Mouse (Mus musculus): ENCODE measurements around the gene Syngr1. TPM values are rescaled to one million over a fixed set of nuclear protein-coding genes. Genes with fewer than 3 reads are reported as not detected.

The Syngr1 gene
- polyA plus RNA-seq, 1 experiment from 2014 or later = 14.9 TPM

GRCm38 (mm10) chr15:80143760-80144159 is 52.6 kb downstream of the Syngr1 start:
- Histone ChIP-seq H3K4me1 (ENCODE audit: insufficient read depth) (no peaks in the 10 kb centered on the region), H3K4me2 (no peak overlapping the region), H3K27ac (ENCODE audit: low read depth) (no peak overlapping the region), H3K27me3 (ENCODE audit: insufficient read depth, low read length) (no peaks in the 10 kb centered on the region), H3K9ac (no peak overlapping the region), H3K9me3 (ENCODE audit: low read depth, low read length) (no peaks in the 10 kb centered on the region; the same call in 1 of the 2 replicates), H3K36me3 (ENCODE audit: insufficient read depth) (peaks cover 40% of the 10 kb centered on the region), H3K4me3 (ENCODE audit: low read depth, low read length) (no peak overlapping the region)
- DNase-seq (no peak), ATAC-seq (ENCODE audit: insufficient read depth) (no peak)
- no peak for TF ChIP-seq CTCF (IDR thresholded peaks at IDR 0.05; ENCODE audit: low read depth)
- WGBS = 91% methylated on average over 6 of the region's 6 CpGs

GRCm38 (mm10) chr15:80145397-80145796 is 54.3 kb downstream of the Syngr1 start:
- 83% methylated on average over 5 of the region's 5 CpGs for WGBS
- Histone ChIP-seq H3K4me3 (ENCODE audit: low read depth, low read length) (no peak overlapping the region), H3K36me3 (ENCODE audit: insufficient read depth) (peaks cover 52% of the 10 kb centered on the region), H3K9me3 (ENCODE audit: low read depth, low read length) (no peaks in the 10 kb centered on the region; the same call in 1 of the 2 replicates), H3K27ac (ENCODE audit: low read depth) (no peak overlapping the region), H3K4me1 (ENCODE audit: insufficient read depth) (no peaks in the 10 kb centered on the region), H3K4me2 (no peak overlapping the region), H3K27me3 (ENCODE audit: insufficient read depth, low read length) (no peaks in the 10 kb centered on the region), H3K9ac (no peak overlapping the region)
- DNase-seq (no peak), ATAC-seq (ENCODE audit: insufficient read depth) (no peak)
- TF ChIP-seq CTCF (IDR thresholded peaks at IDR 0.05; ENCODE audit: low read depth) = no peak

- Histone ChIP-seq H3K27ac (ENCODE audit: low read depth) (no peak overlapping the region), H3K36me3 (ENCODE audit: insufficient read depth) (peaks cover 54% of the 10 kb centered on the region), H3K9ac (no peak overlapping the region), H3K4me1 (ENCODE audit: insufficient read depth) (no peaks in the 10 kb centered on the region), H3K27me3 (ENCODE audit: insufficient read depth, low read length) (no peaks in the 10 kb centered on the region), H3K4me3 (ENCODE audit: low read depth, low read length) (no peak overlapping the region), H3K4me2 (no peak overlapping the region), H3K9me3 (ENCODE audit: low read depth, low read length) (no peaks in the 10 kb centered on the region; the same call in 1 of the 2 replicates)
- TF ChIP-seq CTCF (IDR thresholded peaks at IDR 0.05; ENCODE audit: low read depth) = no peak
- WGBS = 58% methylated on average over 6 of the region's 6 CpGs
- ATAC-seq (ENCODE audit: insufficient read depth) (no peak), DNase-seq (no peak)
Measured at GRCm38 (mm10) chr15:80146153-80146552, 55.0 kb downstream of the Syngr1 start.

GRCm38 (mm10) chr15:80147090-80147489 is 56.0 kb downstream of the Syngr1 start:
- no peak for TF ChIP-seq CTCF (IDR thresholded peaks at IDR 0.05; ENCODE audit: low read depth)
- Histone ChIP-seq H3K4me3 (ENCODE audit: low read depth, low read length) (no peak overlapping the region), H3K4me2 (no peak overlapping the region), H3K27me3 (ENCODE audit: insufficient read depth, low read length) (no peaks in the 10 kb centered on the region), H3K36me3 (ENCODE audit: insufficient read depth) (peaks cover 52% of the 10 kb centered on the region), H3K9me3 (ENCODE audit: low read depth, low read length) (no peaks in the 10 kb centered on the region; the same call in 1 of the 2 replicates), H3K9ac (no peak overlapping the region), H3K4me1 (ENCODE audit: insufficient read depth) (no peaks in the 10 kb centered on the region), H3K27ac (ENCODE audit: low read depth) (no peak overlapping the region)
- no peak for DNase-seq
- 91% methylated on average over 14 of the region's 14 CpGs for WGBS
- no peak for ATAC-seq (ENCODE audit: insufficient read depth)

- H3K36me3 ChIP-seq (ENCODE audit: insufficient read depth) = peaks cover 53% of the 10 kb centered on the region
- WGBS = 65% methylated on average over 5 of the region's 5 CpGs
- ATAC-seq (ENCODE audit: insufficient read depth) (no peak), DNase-seq (no peak)
- no peak overlapping the region for H3K4me3 ChIP-seq (ENCODE audit: low read depth, low read length)
- no peak overlapping the region for H3K9ac ChIP-seq
- H3K27ac ChIP-seq (ENCODE audit: low read depth) = no peak overlapping the region
- H3K4me1 ChIP-seq (ENCODE audit: insufficient read depth) = no peaks in the 10 kb centered on the region
- no peak for TF ChIP-seq CTCF (IDR thresholded peaks at IDR 0.05; ENCODE audit: low read depth)
- H3K9me3 ChIP-seq (ENCODE audit: low read depth, low read length) = no peaks in the 10 kb centered on the region
- no peak overlapping the region for H3K4me2 ChIP-seq
- H3K27me3 ChIP-seq (ENCODE audit: insufficient read depth, low read length) = no peaks in the 10 kb centered on the region
Measured at GRCm38 (mm10) chr15:80147511-80147910, 56.4 kb downstream of the Syngr1 start.

- WGBS = 89% methylated on average over 8 of the region's 8 CpGs
- no peaks in the 10 kb centered on the region for H3K9me3 ChIP-seq (ENCODE audit: low read depth, low read length)
- no peak overlapping the region for H3K4me2 ChIP-seq
- TF ChIP-seq CTCF (IDR thresholded peaks at IDR 0.05; ENCODE audit: low read depth) = no peak
- DNase-seq (no peak), ATAC-seq (ENCODE audit: insufficient read depth) (no peak)
- no peaks in the 10 kb centered on the region for H3K4me1 ChIP-seq (ENCODE audit: insufficient read depth)
- no peaks in the 10 kb centered on the region for H3K27me3 ChIP-seq (ENCODE audit: insufficient read depth, low read length)
- H3K36me3 ChIP-seq (ENCODE audit: insufficient read depth) = peaks cover 53% of the 10 kb centered on the region
- H3K27ac ChIP-seq (ENCODE audit: low read depth) = no peak overlapping the region
- H3K4me3 ChIP-seq (ENCODE audit: low read depth, low read length) = no peak overlapping the region
- H3K9ac ChIP-seq = no peak overlapping the region
Measured at GRCm38 (mm10) chr15:80148565-80148964, 57.4 kb downstream of the Syngr1 start.

GRCm38 (mm10) chr15:80149517-80149916 is 58.4 kb downstream of the Syngr1 start:
- peaks cover 56% of the 10 kb centered on the region for H3K36me3 ChIP-seq (ENCODE audit: insufficient read depth)
- 83% methylated on average over 7 of the region's 7 CpGs for WGBS
- no peak for ATAC-seq (ENCODE audit: insufficient read depth)
- no peak overlapping the region for H3K4me2 ChIP-seq
- DNase-seq = no peak
- H3K9me3 ChIP-seq (ENCODE audit: low read depth, low read length) = no peaks in the 10 kb centered on the region
- H3K27ac ChIP-seq (ENCODE audit: low read depth) = no peak overlapping the region
- H3K27me3 ChIP-seq (ENCODE audit: insufficient read depth, low read length) = no peaks in the 10 kb centered on the region
- H3K9ac ChIP-seq = no peak overlapping the region
- TF ChIP-seq CTCF (IDR thresholded peaks at IDR 0.05; ENCODE audit: low read depth) = no peak
- H3K4me1 ChIP-seq (ENCODE audit: insufficient read depth) = no peaks in the 10 kb centered on the region
- no peak overlapping the region for H3K4me3 ChIP-seq (ENCODE audit: low read depth, low read length)

- Histone ChIP-seq H3K27me3 (ENCODE audit: insufficient read depth, low read length) (no peaks in the 10 kb centered on the region), H3K27ac (ENCODE audit: low read depth) (no peak overlapping the region), H3K4me3 (ENCODE audit: low read depth, low read length) (no peak overlapping the region), H3K4me1 (ENCODE audit: insufficient read depth) (no peaks in the 10 kb centered on the region), H3K9me3 (ENCODE audit: low read depth, low read length) (no peaks in the 10 kb centered on the region), H3K36me3 (ENCODE audit: insufficient read depth) (peaks cover 85% of the 10 kb centered on the region), H3K4me2 (no peak overlapping the region), H3K9ac (no peak overlapping the region)
- TF ChIP-seq CTCF (IDR thresholded peaks at IDR 0.05; ENCODE audit: low read depth) = no peak
- WGBS = 84% methylated on average over 10 of the region's 10 CpGs
- ATAC-seq (ENCODE audit: insufficient read depth) (no peak), DNase-seq (no peak)
Measured at GRCm38 (mm10) chr15:80152663-80153062, 61.5 kb downstream of the Syngr1 start.

All from lung, embryonic 14.5 days (tissue).